ENCODE assay signal across 9 mouse cellular contexts in genomic region chr12:83987242-83987582, GRCm38 (mm10). TPM values are rescaled to one million over a fixed set of nuclear protein-coding genes. Genes with fewer than 3 reads are reported as not detected.
DNase-seq lines count a peak whose midpoint lies in the region; ATAC-seq and TF ChIP-seq lines count a peak whose summit lies in the region.
"Had no signal": no experiment of that assay in that cellular context is flagged by ENCODE, and none has a peak within 500 bp of the region (broad histone marks: within the 10 kb centered on the region; RNA-seq: fewer than 3 reads in every experiment).

No protein-coding gene starts in this region.

- peak overlapping the region; percentile 89 for H3K4me2 ChIP-seq in liver, embryonic 12.5 days
- peak overlapping the region; percentile 60 for H3K4me2 ChIP-seq in stomach, postnatal 0 days (replicated peaks; ENCODE audit: low read depth)

- H3K36me3 ChIP-seq in liver, embryonic 12.5 days: no peaks in the 10 kb centered on the region
- H3K36me3 ChIP-seq in stomach, postnatal 0 days (ENCODE audit: control insufficient read depth, insufficient read depth, low read length): no peaks in the 10 kb centered on the region

- no peak for TF ChIP-seq CTCF in stomach, postnatal 0 days (IDR thresholded peaks at IDR 0.05; ENCODE audit: low read depth)

- no peak overlapping the region; the same call in 1 of the 2 replicates for H3K9ac ChIP-seq in liver, embryonic 12.5 days
- H3K9ac ChIP-seq in stomach, postnatal 0 days (ENCODE audit: low read length): peak overlapping the region; percentile 83

- H3K4me3 ChIP-seq in liver, embryonic 12.5 days: peak overlapping the region; percentile 68
- peak overlapping the region; percentile 60 for H3K4me3 ChIP-seq in stomach, postnatal 0 days (ENCODE audit: low read depth, low read length)

- WGBS in liver, embryonic 12.5 days (ENCODE audit: insufficient replicate concordance): 28% methylated on average over 8 of the region's 8 CpGs
- 15% methylated on average over 8 of the region's 8 CpGs for WGBS in stomach, postnatal 0 days

- H3K9me3 ChIP-seq in liver, embryonic 12.5 days (replicated peaks): no peaks in the 10 kb centered on the region
- H3K9me3 ChIP-seq in stomach, postnatal 0 days (ENCODE audit: control insufficient read depth, low read length): no peaks in the 10 kb centered on the region

- no peaks in the 10 kb centered on the region; the same call in 1 of the 2 replicates for H3K27me3 ChIP-seq in liver, embryonic 12.5 days (replicated peaks)
- no peaks in the 10 kb centered on the region for H3K27me3 ChIP-seq in stomach, postnatal 0 days (ENCODE audit: control insufficient read depth, insufficient read depth, low read length)

- H3K27ac ChIP-seq in liver, embryonic 12.5 days: peak overlapping the region; percentile 80
- H3K27ac ChIP-seq in stomach, postnatal 0 days (replicated peaks): peak overlapping the region; percentile 97

- H3K4me1 ChIP-seq in liver, embryonic 12.5 days: peaks cover 29% of the 10 kb centered on the region
- H3K4me1 ChIP-seq in stomach, postnatal 0 days (replicated peaks; ENCODE audit: control insufficient read depth, insufficient read depth): no peaks in the 10 kb centered on the region

- TF ChIP-seq EP300 in stomach, postnatal 0 days (optimal IDR thresholded peaks at IDR 0.05): no peak

- peak; percentile 35 for DNase-seq in cerebellum, adult 9-10 months
- DNase-seq in cerebellum, postnatal 14 days: no peak
- peak; percentile 26 for DNase-seq in retina, embryonic 14.5 days (ENCODE audit: low spot score)
- no peak for DNase-seq in retina, postnatal 1 day
- DNase-seq in stomach, postnatal 0 days (ENCODE audit: low spot score): no peak
- DNase-seq in gastrocnemius, adult 18-20 months (ENCODE audit: low spot score): no peak
- no peak for DNase-seq in layer of hippocampus, adult 8-10 months (ENCODE audit: low spot score in 2 of 2)

- ATAC-seq in liver, embryonic 12.5 days: no peak
- ATAC-seq in stomach, postnatal 0 days (ENCODE audit: low FRiP score, low TSS enrichment): peak; percentile 41

RNA-seq across cellular contexts. Expression of gene Acot2, which starts 0.4 kb away (rescaled TPM):
- polyA plus RNA-seq in liver, embryonic 12.5 days (2016; fragmentation: Nextera tagmentation; extraction: Ambion mirVana): 15.1 and 15.2 TPM in 2 replicates
- 45.6 and 47.2 TPM in 2 replicates for polyA plus RNA-seq in stomach, postnatal 0 days (2015; fragmentation: Nextera tagmentation; extraction: Ambion mirVana)
- total RNA-seq in gastrocnemius, adult 18-20 months (2021): 10 to 100 TPM; 17.0 to 23.3 TPM
- 10 to 100 TPM; 13.3 to 15.7 (median 14.6) TPM for total RNA-seq in layer of hippocampus, adult 8-10 months (2022)

RNA-seq across cellular contexts. Expression of gene Heatr4, which starts 2.6 kb away (rescaled TPM):
- polyA plus RNA-seq in liver, embryonic 12.5 days (2016; fragmentation: Nextera tagmentation; extraction: Ambion mirVana): not detected in 2 replicates
- 0.06 TPM in 1 of 2 replicates, not detected in the other for polyA plus RNA-seq in stomach, postnatal 0 days (2015; fragmentation: Nextera tagmentation; extraction: Ambion mirVana)
- not detected for total RNA-seq in gastrocnemius, adult 18-20 months (2021)
- total RNA-seq in layer of hippocampus, adult 8-10 months (2022): under 1 TPM in 2 of 4 experiments, not detected in 2; 0.11 to 0.14 TPM
- total RNA-seq: left cerebral cortex, postnatal 25 days had no signal

RNA-seq across cellular contexts. Expression of gene Acot1, which starts 22.1 kb away (rescaled TPM):
- polyA plus RNA-seq in liver, embryonic 12.5 days (2016; fragmentation: Nextera tagmentation; extraction: Ambion mirVana): 26.6 and 31.3 TPM in 2 replicates
- 135 and 144 TPM in 2 replicates for polyA plus RNA-seq in stomach, postnatal 0 days (2015; fragmentation: Nextera tagmentation; extraction: Ambion mirVana)
- 1 to 10 TPM; 3.1 to 3.3 TPM for total RNA-seq in gastrocnemius, adult 18-20 months (2021)
- 10 to 100 TPM; 21.5 to 25.1 (median 24.2) TPM for total RNA-seq in layer of hippocampus, adult 8-10 months (2022)

RNA-seq across cellular contexts. Expression of gene Riox1, which starts 36.8 kb away (rescaled TPM):
- polyA plus RNA-seq in liver, embryonic 12.5 days (2016; fragmentation: Nextera tagmentation; extraction: Ambion mirVana): 22.3 and 22.8 TPM in 2 replicates
- 6.9 and 9.9 TPM in 2 replicates for polyA plus RNA-seq in stomach, postnatal 0 days (2015; fragmentation: Nextera tagmentation; extraction: Ambion mirVana)
- 1 to 10 TPM; 3.1 to 3.7 TPM for total RNA-seq in gastrocnemius, adult 18-20 months (2021)
- total RNA-seq in layer of hippocampus, adult 8-10 months (2022): 10 to 100 TPM; 13.9 to 17.7 (median 15.1) TPM

RNA-seq across cellular contexts. Expression of gene Acot4, which starts 51.0 kb away (rescaled TPM):
- 6.4 and 6.6 TPM in 2 replicates for polyA plus RNA-seq in liver, embryonic 12.5 days (2016; fragmentation: Nextera tagmentation; extraction: Ambion mirVana)
- polyA plus RNA-seq in stomach, postnatal 0 days (2015; fragmentation: Nextera tagmentation; extraction: Ambion mirVana): 1.2 and 1.3 TPM in 2 replicates
- total RNA-seq in gastrocnemius, adult 18-20 months (2021): under 1 TPM; 0.07 to 0.14 TPM
- 1 to 10 TPM; 2.2 to 3.3 (median 2.7) TPM for total RNA-seq in layer of hippocampus, adult 8-10 months (2022)

Comparison
In these comparisons a context has a peak if more than half of its experiments do, and no peak if none do; other contexts are left out.
1. DNase-seq: peak in cerebellum, adult 9-10 months (single experiment) and retina, embryonic 14.5 days (single experiment); none in cerebellum, postnatal 14 days (0 of 2), retina, postnatal 1 day (single experiment), stomach, postnatal 0 days (single experiment), gastrocnemius, adult 18-20 months (single experiment) and layer of hippocampus, adult 8-10 months (0 of 2).
2. RNA of gene Acot1, which starts 22.1 kb away (total RNA-seq): 21.5 to 25.1 TPM in layer of hippocampus, adult 8-10 months; 3.1 to 3.3 TPM in gastrocnemius, adult 18-20 months; every median in the first group is over 4 times any median in the second.